8 mouse cellular contexts compared by ENCODE assay signal in the genomic region with DNA sequence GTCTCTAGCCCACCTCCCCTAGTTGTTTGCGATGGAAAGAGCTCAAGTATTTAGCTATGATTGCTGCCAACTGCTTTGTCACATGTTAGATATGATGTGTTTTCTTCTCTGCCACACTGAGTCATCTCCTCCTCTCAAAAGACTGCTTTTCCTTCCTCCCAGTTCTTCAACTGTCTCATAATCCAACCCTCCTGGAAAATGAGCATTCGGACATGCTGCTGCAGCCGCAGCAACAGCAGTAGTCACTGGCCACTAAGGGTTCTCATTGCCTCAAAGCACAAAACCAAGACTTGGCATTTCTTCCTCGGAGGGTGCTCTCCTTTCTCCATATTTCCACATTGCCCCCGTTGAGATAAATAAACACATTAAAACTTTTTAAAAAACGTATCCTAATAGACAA. TPM values are rescaled to one million over a fixed set of nuclear protein-coding genes. Genes with fewer than 3 reads are reported as not detected.
DNase-seq lines count a peak whose midpoint lies in the region; ATAC-seq lines count a peak whose summit lies in the region.

No protein-coding gene starts in this region.

- H3K36me3 ChIP-seq in embryonic facial prominence, embryonic 15.5 days = no peaks in the 10 kb centered on the region
- H3K36me3 ChIP-seq in hindbrain, embryonic 12.5 days = 0 out of 2 replicates have a peak, but pooled peaks cover 4% of the 10 kb centered on the region
- peaks cover 9% of the 10 kb centered on the region; the same call in 1 of the 2 replicates for H3K36me3 ChIP-seq in neural tube, embryonic 12.5 days

- H3K4me2 ChIP-seq in embryonic facial prominence, embryonic 15.5 days (replicated peaks) = peak overlapping the region; percentile 86
- H3K4me2 ChIP-seq in hindbrain, embryonic 12.5 days (replicated peaks) = peak overlapping the region; percentile 71
- peak overlapping the region; percentile 85 for H3K4me2 ChIP-seq in neural tube, embryonic 12.5 days (replicated peaks)

- peaks cover 20% of the 10 kb centered on the region for H3K4me1 ChIP-seq in embryonic facial prominence, embryonic 15.5 days
- H3K4me1 ChIP-seq in hindbrain, embryonic 12.5 days = peaks cover 28% of the 10 kb centered on the region
- peaks cover 5% of the 10 kb centered on the region for H3K4me1 ChIP-seq in neural tube, embryonic 12.5 days

- peak; percentile 41 to 69 for DNase-seq in left cerebral cortex, postnatal 25 days (ENCODE audit: low spot score in 2 of 2)
- DNase-seq in left cerebral cortex, adult 11 months (ENCODE audit: low spot score) = no peak
- no peak for DNase-seq in thymus, adult 18-20 months
- no peak for DNase-seq in kidney, adult 18-20 months
- no peak for DNase-seq in adrenal gland, adult 8-10 months

- H3K9me3 ChIP-seq in embryonic facial prominence, embryonic 15.5 days (replicated peaks) = no peaks in the 10 kb centered on the region
- no peaks in the 10 kb centered on the region for H3K9me3 ChIP-seq in hindbrain, embryonic 12.5 days (replicated peaks)
- no peaks in the 10 kb centered on the region for H3K9me3 ChIP-seq in neural tube, embryonic 12.5 days

- no peaks in the 10 kb centered on the region for H3K27me3 ChIP-seq in embryonic facial prominence, embryonic 15.5 days
- H3K27me3 ChIP-seq in hindbrain, embryonic 12.5 days = no peaks in the 10 kb centered on the region
- H3K27me3 ChIP-seq in neural tube, embryonic 12.5 days (replicated peaks) = no peaks in the 10 kb centered on the region

- intact Hi-C loops in left cerebral cortex, postnatal 25 days (cut with DNase I) = loop anchor here (5.0 to 10.0 kb wide), 4 partner anchors 177 to 824 kb away; no protein-coding TSS in a partner anchor

- H3K9ac ChIP-seq in embryonic facial prominence, embryonic 15.5 days = no peak overlapping the region
- H3K9ac ChIP-seq in hindbrain, embryonic 12.5 days = peak overlapping the region; percentile 55
- peak overlapping the region; percentile 62; the same call in 1 of the 2 replicates for H3K9ac ChIP-seq in neural tube, embryonic 12.5 days

- no peak for ATAC-seq in embryonic facial prominence, embryonic 15.5 days (ENCODE audit: insufficient number of reproducible peaks, low FRiP score, low TSS enrichment, low read depth)
- no peak for ATAC-seq in hindbrain, embryonic 12.5 days (ENCODE audit: low FRiP score)
- no peak for ATAC-seq in neural tube, embryonic 12.5 days (ENCODE audit: low FRiP score, low read depth)

- 15% methylated on average over 6 of the region's 6 CpGs for WGBS in embryonic facial prominence, embryonic 15.5 days
- WGBS in hindbrain, embryonic 12.5 days = 34% methylated on average over 6 of the region's 6 CpGs
- WGBS in neural tube, embryonic 12.5 days = 51% methylated on average over 6 of the region's 6 CpGs

- H3K4me3 ChIP-seq in embryonic facial prominence, embryonic 15.5 days (replicated peaks) = peak overlapping the region; percentile 67
- H3K4me3 ChIP-seq in hindbrain, embryonic 12.5 days = peak overlapping the region; percentile 55
- H3K4me3 ChIP-seq in neural tube, embryonic 12.5 days = peak overlapping the region; percentile 55

- no peak overlapping the region for H3K27ac ChIP-seq in embryonic facial prominence, embryonic 15.5 days (replicated peaks)
- no peak overlapping the region for H3K27ac ChIP-seq in hindbrain, embryonic 12.5 days
- no peak overlapping the region for H3K27ac ChIP-seq in neural tube, embryonic 12.5 days

RNA-seq across cellular contexts. Expression of gene Pcdh9, which starts 1.2 kb away (rescaled TPM):
- 100 to 1,000 TPM; 184 to 204 TPM for total RNA-seq in left cerebral cortex, postnatal 25 days (2021)
- 58.5 and 60.2 TPM in 2 replicates for polyA plus RNA-seq in embryonic facial prominence, embryonic 15.5 days (2015; fragmentation: Nextera tagmentation; extraction: Ambion mirVana)
- polyA plus RNA-seq in hindbrain, embryonic 12.5 days (2016; fragmentation: Nextera tagmentation; extraction: Ambion mirVana) = 98.8 and 104 TPM in 2 replicates
- polyA plus RNA-seq in neural tube, embryonic 12.5 days (2016; fragmentation: Nextera tagmentation; extraction: Ambion mirVana) = 76.6 and 86.2 TPM in 2 replicates
- total RNA-seq in adrenal gland, adult 8-10 months (2022) = 1 to 10 TPM; 2.0 to 2.6 (median 2.4) TPM

Comparison
In these comparisons a context has a peak if more than half of its experiments do, and no peak if none do; other contexts are left out.
1. DNase-seq: peak in left cerebral cortex, postnatal 25 days (2 of 2); none in left cerebral cortex, adult 11 months (single experiment), thymus, adult 18-20 months (0 of 2), kidney, adult 18-20 months (single experiment) and adrenal gland, adult 8-10 months (single experiment).
2. Peak in every context shown above with its lines, with median percentiles within 50 percentile points of each other: H3K4me2 ChIP-seq and H3K4me3 ChIP-seq.